Comparison of ENCODE assay signal across 7 mouse cellular contexts in genomic region chr9:21241343-21241742, GRCm38 (mm10). TPM values are rescaled to one million over a fixed set of nuclear protein-coding genes. Genes with fewer than 3 reads are reported as not detected.
DNase-seq lines count a peak whose midpoint lies in the region; ATAC-seq and TF ChIP-seq lines count a peak whose summit lies in the region.

No protein-coding gene starts in this region.

- DNase-seq in 3T3-L1 (ENCODE audit: low read depth, low spot score) = peak; percentile 73
- peak; percentile 90 for DNase-seq in CD4-positive helper T cell, adult 2 months (ENCODE audit: low read depth, low spot score)
- DNase-seq in c-Kit-positive CD71-negative TER-119-negative erythroid progenitor cells, embryonic 14.5 days (ENCODE audit: low read depth) = peak; percentile 89
- DNase-seq in frontal cortex, postnatal 10 days (ENCODE audit: low spot score in 2 of 2) = peak; percentile 53 to 72
- DNase-seq in kidney, postnatal 14 days = peak; percentile 87
- DNase-seq in lung, postnatal 0 days (ENCODE audit: low spot score) = peak; percentile 93
- peak; percentile 66 for DNase-seq in skeletal muscle tissue, adult 2 months (ENCODE audit: low read depth, low spot score)

- H3K36me3 ChIP-seq in lung, postnatal 0 days (ENCODE audit: insufficient read depth, low read length) = no peaks in the 10 kb centered on the region; the same call in 1 of the 2 replicates

- H3K27me3 ChIP-seq in lung, postnatal 0 days (replicated peaks; ENCODE audit: insufficient read depth, low read length) = peaks cover 20% of the 10 kb centered on the region

- no peak overlapping the region for H3K27ac ChIP-seq in lung, postnatal 0 days (ENCODE audit: low read length)

- TF ChIP-seq CTCF in lung, postnatal 0 days (IDR thresholded peaks at IDR 0.05) = peak; percentile 100

- no peak overlapping the region for H3K4me3 ChIP-seq in lung, postnatal 0 days (ENCODE audit: low read depth, low read length)

- 4% methylated on average over 11 of the region's 11 CpGs for WGBS in lung, postnatal 0 days

- H3K9me3 ChIP-seq in lung, postnatal 0 days (ENCODE audit: low read length) = no peaks in the 10 kb centered on the region

- ATAC-seq in lung, postnatal 0 days = no peak

- H3K4me2 ChIP-seq in lung, postnatal 0 days (replicated peaks; ENCODE audit: low read depth, low read length) = no peak overlapping the region

- peaks cover 22% of the 10 kb centered on the region for H3K4me1 ChIP-seq in lung, postnatal 0 days (ENCODE audit: insufficient read depth, low read depth, low read length)

- no peak overlapping the region for H3K9ac ChIP-seq in lung, postnatal 0 days (replicated peaks; ENCODE audit: low read depth)

- TF ChIP-seq EP300 in lung, postnatal 0 days (IDR thresholded peaks at IDR 0.05) = no peak

RNA-seq across cellular contexts. Expression of gene Keap1, which starts 2.2 kb away (rescaled TPM):
- polyA plus RNA-seq in lung, postnatal 0 days (2015; fragmentation: Nextera tagmentation; extraction: Ambion mirVana) = 44.7 and 45.9 TPM in 2 replicates

RNA-seq across cellular contexts. Expression of gene S1pr5, which starts 6.9 kb away (rescaled TPM):
- polyA plus RNA-seq in lung, postnatal 0 days (2015; fragmentation: Nextera tagmentation; extraction: Ambion mirVana) = 0.12 and 0.13 TPM in 2 replicates

RNA-seq across cellular contexts. Expression of gene Atg4d, which starts 23.8 kb away (rescaled TPM):
- polyA plus RNA-seq in lung, postnatal 0 days (2015; fragmentation: Nextera tagmentation; extraction: Ambion mirVana) = 36.4 and 40.0 TPM in 2 replicates

RNA-seq across cellular contexts. Expression of gene Kri1, which starts 46.4 kb away (rescaled TPM):
- 8.9 and 11.9 TPM in 2 replicates for polyA plus RNA-seq in lung, postnatal 0 days (2015; fragmentation: Nextera tagmentation; extraction: Ambion mirVana)

RNA-seq across cellular contexts. Expression of gene Cdkn2d, which starts 49.9 kb away (rescaled TPM):
- polyA plus RNA-seq in lung, postnatal 0 days (2015; fragmentation: Nextera tagmentation; extraction: Ambion mirVana) = 33.9 and 34.9 TPM in 2 replicates
